Mouse (Mus musculus) layer of hippocampus, adult 9-11 months (tissue): ENCODE data around the gene Fbxl22.
A peak's percentile ranks its signal among the peaks of the same experiment; 100 is the strongest.

Experiments
- DNase-seq: peaks from one replicate; pipeline ENCODE4 v3.0.0; 2022

The Fbxl22 gene

DNA sequence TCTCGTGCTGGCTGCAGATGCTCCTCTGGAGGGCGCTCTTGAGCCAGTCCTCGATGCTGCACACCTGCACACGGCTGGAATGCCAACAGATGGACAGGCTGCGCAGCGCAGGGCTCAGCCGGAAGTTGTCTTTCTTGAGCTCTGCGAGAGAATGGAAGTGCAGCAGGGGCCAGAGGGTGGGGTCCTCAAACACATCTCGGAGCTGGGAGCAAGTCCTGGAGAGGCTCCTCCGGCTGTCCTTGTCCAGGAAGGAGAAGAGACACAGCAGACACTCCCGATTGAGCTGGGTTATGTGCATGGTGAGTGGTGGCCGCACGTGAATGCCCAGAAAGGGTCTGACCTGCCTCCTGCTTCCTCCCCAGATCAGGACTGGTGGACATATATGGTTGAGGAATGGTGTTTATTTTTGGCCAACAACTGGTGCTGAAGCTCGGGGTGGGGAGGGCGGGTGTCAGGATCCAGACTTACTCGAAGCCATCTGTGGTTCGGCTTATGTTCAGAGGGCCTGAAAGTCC lies at the start of gene Fbxl22:
Fbxl22 (minus strand) TSS at position 338 of the 515 bp plus-strand sequence.
- DNase-seq: no peak

DNA sequence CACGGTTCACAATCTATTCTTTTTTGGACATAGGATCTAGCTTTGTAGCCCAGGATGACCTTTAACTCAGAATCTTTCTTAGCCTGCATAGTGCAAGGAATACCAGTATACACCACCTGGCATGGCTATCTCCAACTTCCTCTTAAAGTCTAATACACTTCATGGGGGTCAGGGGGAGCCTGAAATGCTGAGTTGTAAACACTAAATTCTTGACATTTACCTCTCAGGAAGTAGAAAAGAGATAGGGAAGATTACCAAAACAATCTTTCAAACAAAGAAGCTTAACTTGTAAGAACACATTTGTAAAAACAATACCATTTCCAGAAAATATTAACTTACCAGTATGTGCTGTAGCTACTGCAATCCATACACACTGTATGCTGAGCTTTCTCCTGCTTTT lies 47.8 kb upstream of the Fbxl22 start:
- no peak for DNase-seq

DNA sequence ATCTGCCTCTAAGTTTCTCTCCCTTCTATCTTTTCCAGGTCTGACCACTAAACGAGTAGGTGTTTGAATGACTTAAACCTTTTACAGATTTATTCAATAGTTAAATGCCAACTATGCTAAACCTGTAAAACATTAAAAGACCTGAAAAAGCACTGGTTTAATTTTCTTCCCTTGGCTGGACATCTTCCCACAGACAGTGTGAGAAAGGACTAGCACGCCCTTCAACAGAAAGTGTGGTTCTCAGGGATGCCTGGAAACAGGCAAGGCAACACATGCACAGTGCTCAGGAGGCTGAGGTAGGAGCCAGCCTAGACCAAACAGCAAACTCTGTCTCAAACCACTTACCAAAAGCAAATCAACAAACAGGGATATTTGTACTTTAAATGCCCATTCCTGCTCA lies 47.1 kb upstream of the Fbxl22 start:
- no peak for DNase-seq

DNA sequence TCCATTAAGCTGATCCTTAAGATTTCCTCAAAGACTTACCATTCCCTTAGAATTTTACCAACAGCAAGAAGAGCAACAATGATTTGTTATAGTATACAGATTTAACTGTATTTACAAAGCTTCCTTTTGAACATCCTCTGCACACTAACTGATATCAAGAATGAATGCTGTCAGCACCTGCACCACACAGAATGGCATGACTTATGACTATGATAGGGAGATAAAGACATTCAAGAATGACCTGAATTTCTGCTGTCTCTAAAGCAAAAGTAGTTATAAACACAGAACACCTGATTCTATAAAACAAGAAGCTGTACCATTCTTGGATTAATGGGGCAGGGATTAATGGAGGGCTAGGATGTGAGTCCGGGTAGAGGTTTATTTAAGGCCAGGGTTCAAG lies 46.3 kb upstream of the Fbxl22 start:
- DNase-seq: no peak

DNA sequence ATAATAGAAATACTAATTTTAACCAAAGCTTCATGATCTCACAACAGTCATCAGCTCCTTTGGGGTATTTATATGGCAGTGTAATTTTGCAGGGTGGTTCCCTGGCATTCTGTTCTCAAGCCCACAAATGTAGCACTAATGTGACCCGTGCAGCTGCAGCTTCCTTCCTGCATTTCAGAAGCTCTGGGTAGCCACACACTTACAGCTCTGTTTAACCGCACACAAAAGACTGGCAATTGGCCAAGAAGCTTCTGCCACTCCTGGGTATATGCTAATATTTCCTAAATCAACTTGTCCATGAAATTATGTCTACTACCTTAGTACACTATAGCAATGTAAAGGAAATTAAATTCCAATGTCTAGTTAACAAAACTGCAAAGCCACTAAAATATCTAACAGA lies 45.9 kb upstream of the Fbxl22 start:
- DNase-seq: no peak

DNA sequence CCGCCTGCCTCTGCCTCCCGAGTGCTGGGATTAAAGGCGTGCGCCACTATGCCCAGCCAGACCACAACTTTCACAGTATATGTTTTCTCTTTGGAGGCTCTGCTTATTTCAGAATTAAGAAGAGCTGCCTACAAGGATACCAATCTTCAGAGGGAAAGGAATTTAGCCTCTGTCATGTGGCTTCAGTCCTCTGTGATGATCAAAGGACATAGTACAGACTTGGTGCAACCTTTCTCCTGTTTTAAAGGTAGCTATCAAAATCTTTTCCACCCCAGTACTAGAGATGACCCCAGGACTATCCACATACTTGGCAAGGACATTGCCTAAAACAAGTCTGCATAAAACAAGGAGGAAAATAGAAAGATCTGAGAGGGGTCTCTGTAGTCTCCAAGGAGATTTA lies 44.6 kb upstream of the Fbxl22 start:
- DNase-seq: no peak

DNA sequence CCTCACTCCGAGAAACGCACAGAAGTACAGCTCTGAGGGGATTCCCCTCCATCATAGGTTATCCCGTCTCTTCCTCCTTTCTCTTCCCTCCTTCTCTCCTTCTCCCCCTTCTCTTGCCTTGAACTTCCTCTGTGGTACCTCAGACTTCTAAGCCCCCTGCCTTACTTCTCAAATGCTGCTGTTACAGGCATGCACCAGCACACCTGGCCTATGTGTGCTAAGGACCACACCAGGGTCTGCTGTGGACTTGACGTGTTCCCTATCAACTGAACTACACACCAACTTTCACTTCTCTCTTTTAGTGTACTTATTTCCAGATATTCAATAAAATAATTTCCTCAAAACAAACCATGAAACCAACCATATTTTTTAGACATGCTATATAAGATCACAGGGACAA lies 28.4 kb upstream of the Fbxl22 start:
- no peak for DNase-seq

DNA sequence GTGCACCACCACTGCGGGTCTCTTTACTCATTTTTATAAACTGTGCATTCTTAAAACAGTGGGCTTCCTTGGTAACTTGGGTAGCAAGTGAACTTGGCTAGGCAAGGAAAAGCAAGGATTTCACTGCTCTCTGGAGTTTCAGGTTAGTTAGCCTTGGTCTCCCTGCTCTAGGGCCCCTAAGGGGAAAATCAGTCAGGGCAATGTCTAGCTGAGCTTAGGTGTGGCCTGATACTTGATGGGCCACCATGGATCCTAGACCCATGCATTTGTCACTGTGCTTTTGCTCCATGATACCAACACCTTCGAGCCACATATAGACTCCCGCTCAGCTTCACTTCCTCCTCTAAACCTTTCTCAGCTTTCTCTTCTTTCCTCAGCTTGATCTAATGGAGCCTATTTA lies 7.2 kb upstream of the Fbxl22 start:
- DNase-seq: no peak

DNA sequence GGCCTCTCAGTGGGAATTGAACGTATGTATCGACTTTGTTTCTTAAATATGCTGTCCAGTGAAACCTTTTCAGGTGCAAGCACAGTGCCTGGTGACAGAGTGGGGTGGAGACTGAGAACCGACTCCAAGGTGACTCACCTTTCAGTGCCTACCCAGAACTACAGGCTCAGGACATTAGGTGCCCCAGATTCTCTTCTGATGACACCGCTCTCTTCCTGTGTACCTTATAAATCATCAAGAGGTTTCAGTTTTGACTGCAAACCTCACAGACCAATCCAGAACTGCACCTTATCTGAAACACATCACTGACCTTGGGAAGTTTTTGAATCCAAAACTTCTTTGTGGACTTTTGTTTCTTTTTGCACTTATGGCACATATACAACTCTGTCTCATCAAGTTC lies 5.9 kb upstream of the Fbxl22 start:
- DNase-seq: no peak

DNA sequence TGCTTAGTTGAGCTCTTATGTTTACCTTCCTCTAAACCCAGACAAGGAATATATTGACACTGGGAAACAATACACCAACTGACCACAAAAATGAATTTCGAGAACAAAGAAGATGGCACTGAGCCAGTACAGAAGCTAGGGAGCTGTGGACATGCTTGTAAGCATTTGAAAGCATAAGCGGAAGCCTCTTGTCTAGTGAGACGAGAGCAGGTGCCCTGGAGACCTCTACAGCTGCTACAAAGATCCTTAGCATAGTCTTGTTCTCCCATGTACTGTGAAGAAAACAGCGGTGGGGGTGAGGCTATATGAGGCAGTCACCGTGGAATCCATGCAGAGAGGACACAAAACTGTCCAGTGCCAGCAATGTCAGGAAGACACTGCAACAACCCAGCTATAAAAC lies 4.5 kb upstream of the Fbxl22 start:
- no peak for DNase-seq

DNA sequence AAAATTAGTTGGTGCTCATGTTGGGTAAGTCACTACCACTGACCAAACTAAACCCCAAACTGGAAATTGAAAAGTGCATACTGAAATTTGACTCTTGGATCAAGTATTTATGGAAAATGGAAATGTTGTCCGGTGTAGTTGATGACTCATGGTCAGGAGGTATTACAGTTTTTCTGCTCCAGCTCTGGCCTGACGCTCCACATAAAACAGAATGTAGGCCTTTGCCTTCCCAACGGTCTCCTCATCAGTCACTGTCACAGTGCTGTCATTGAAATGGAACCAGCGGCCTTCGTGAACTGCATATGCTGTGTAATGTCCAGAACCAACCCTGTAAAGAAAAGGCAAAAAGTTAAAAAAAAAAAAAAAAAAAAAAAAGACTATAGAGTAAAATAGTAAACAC lies 3.9 kb upstream of the Fbxl22 start:
- DNase-seq: no peak

DNA sequence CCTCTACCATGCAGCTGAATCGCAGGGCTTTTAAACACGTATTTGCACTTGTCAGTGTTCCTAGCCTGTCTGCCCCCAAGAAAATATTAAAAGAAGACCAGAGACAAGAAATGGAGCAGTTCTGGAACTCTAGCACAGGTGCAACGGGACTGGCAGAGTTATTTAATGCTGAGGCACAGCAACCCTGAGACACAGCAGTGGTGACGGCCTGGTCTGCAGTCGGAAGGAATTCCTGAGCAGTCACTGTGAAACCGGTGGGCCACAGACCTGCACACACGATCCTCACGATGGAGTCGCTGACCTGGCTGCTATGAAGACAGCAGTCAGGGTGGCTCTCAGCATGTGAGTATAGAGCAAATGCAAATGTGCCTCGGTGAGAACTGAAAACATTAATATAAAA lies 3.4 kb upstream of the Fbxl22 start:
- no peak for DNase-seq

DNA sequence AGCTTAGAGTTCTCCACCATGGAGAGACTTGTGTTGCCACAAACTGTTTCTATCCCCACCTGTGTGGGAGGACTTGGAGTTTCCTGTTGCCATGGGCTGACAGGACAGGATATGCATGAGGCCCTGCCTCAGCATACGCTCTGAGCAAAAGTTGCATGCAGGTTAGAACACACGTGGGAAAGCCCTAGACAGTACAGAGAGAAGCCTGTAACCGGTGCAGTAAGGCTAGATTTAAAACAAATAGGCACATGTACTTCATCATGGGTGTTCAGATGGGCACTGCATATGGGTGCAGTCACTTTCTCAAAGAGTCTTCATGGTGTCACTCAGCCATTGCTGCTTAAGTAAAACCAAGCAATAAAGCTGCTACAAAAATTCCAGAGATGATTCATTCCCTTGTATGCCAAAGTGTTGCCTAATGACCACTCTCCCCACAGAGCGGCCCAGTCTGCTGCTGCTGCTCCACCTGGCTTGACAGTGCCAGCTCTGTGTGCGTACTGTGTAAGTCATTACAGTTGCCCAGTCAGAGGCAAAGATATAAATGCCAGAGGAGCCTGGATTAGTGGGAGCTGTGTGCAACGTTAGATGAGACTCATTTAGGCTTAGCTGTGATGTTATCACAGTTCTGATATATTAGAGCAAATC lies 2.0 kb upstream of the Fbxl22 start:
- DNase-seq: no peak

DNA sequence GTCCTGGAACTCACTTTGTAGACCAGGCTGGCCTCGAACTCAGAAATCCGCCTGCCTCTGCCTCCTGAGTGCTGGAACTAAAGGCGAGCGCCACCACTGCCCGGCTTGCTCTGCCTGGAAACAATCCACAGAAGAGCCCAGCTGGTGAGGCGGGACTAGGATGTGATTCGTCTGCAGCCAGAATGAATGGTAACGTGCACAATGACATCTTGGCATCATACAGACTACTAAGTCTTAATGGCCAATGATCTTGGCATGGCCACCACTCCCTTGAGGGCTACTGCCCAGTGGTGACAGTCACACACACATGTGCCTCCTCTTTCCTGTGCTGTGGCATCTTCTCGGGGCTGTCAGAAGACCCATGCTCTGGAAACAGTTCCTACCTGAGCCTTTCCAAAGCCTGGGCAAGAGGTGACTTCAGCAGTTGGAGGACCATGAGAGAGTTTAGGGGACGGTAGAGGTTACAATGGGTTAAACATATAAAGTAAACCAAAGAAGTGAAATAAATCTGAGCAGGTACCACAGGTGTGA lies 1.4 kb upstream of the Fbxl22 start:
- DNase-seq: no peak

DNA sequence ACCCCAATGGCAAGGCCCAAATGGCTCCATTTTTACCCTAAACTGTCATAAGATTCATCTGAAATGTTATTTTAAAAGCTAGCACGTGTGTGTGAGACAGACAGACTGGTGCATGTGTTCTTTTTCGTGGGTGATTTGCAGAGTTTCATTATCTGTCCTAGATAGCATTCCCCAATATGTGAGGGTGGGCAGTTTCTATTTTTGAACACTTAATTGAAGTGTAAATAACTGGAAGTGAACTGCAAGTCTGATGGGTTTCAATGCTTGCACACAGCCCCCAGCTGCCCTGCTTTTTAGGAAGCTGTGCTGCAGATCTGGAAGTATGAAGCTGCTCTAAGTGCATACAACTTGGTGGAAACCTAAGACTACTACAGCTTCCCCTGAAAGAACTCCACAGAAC lies 722 bp upstream of the Fbxl22 start:
- no peak for DNase-seq

DNA sequence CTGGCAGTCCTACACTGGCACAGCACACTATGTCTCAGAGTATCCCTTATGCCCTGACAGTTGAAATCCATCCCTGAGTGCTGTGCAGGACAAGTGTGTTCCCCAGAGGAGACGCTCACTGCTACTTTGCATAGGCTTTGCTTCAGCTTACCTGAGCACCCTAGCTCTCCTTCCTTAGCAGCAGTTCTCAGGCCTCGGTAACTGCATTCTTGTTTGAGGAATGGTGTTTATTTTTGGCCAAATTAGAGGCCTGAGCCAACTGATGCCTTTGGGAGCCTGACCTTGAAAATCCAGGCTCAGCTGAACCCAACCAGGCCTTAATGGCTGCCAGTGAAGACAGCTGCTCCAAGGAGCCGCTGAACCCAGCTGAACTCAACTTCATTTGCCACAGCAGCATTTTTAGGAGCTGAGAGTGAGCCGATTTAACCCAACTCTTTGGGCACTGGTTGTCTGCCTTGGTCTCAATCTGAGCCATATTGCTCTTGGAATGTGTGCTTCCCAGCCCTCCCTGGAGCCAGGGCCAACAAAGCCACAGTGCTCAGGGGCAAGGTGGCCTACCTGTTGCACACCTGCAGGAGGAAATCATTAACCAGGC lies 635 bp downstream of the Fbxl22 start:
- no peak for DNase-seq

DNA sequence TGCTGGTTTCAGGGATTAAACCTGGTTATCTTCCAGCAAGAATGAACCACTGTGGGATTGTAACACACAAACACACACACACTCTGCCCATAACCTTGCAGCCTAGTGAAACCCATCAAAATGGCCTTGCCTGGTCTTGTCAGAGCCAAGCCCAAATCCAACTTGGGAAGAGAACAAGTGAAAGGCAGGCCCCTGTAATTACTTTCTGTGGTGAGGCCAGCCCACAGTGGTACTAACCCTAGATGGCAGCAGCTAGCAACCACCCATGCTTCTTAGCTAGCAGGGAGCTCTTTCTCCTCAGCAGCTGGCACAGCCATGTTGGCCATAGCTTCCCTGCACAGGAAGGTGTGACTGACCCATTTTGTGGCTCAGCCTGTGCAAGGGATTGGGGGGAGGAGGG lies 1.2 kb downstream of the Fbxl22 start:
- DNase-seq: no peak

DNA sequence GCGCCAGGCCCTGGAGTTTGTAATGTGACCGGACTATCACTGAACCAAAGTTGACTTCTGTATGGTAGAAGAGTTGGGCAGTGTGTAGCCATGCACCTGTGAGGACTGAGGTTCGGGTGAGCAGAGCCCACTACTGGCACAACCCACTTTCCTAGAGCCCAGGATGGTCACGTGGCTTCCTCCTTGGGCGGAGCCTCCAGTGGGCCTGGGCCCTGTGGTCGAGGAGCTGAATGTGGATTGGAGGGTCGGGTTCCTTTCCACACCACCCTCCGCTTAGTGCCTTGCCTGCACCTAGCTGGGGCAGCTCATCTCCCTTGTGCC lies 2.1 kb downstream of the Fbxl22 start:
- peak; percentile 90 for DNase-seq

DNA sequence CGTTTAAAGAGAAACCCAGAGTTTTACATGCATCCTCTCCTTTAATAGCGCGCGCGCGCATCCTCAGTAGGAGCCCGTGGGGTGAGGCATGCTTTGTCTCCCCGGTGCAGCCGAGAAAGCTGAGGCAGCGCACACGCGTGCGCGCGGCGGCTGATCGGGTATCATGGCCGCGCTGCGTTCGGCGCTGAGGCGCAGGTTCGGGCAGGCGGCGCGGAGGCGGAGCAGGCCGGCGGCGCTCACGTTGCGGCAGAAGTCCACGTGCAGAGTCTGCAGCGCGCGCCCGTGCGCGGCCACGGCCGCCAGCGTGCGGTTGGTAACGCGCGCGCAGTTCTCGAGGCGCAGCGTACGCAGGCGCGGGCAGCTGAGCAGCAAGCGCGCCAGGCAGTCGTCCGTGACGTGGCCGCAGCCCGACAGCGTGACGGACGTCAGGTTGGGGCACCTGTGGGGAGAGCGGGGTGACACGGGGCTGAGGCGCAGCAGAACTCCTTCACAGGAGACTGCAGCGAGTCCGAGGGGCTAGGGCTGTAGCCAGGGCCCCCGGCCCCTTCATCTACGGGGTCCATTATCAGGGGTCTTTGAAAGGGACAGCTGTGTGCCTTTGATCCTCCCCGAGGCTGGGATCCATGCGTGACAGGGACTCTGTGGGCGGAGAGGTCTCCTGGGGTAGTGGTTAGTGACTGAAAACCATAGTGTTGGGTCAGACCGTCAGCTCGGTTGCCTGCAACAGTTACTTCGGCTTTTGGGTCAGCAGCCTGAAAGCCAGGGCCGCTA lies 2.6 kb downstream of the Fbxl22 start:
- DNase-seq: peak; percentile 97

DNA sequence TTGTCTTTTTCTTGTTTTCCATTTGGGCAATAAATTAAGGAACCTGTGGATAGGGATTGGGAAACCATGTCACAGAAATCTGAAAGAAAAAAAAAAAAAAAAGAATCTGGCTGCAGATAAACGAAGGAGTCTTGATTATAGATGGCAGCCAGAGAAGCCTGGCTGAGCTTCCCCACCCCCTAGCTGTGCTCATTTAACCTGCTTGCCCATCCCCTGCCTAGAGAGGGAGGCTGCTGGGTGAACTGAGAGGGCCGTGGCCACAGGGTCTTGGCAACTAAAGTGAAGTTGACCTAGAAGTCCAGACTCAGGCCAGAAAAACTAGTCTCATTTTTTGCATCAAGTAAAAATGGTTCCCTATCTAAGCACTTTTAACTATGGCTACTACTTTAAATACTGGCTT lies 3.4 kb downstream of the Fbxl22 start:
- no peak for DNase-seq

DNA sequence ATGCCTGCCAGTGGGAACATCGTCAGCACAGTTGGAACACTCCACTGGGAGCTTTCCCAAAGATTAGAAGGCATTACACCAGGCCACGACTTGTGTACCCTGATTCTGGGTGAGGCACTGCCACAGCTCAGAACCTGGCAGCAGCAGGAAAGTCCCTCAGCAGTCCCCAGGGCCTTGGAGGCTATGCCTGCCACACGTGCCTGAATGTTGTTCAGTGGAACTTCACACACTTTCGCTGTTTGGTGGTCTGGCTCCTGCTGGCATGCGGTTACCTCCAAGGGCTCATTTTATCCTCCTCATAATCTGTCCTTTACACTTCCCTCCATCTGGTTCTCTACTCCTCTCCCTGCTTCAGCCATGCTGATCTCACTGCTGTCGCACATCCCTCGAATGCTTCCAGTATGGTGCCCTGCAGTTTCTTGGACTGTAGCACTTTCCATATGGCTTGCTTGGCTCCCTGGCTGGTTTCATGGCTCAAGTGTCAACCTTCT lies 4.0 kb downstream of the Fbxl22 start:
- no peak for DNase-seq

DNA sequence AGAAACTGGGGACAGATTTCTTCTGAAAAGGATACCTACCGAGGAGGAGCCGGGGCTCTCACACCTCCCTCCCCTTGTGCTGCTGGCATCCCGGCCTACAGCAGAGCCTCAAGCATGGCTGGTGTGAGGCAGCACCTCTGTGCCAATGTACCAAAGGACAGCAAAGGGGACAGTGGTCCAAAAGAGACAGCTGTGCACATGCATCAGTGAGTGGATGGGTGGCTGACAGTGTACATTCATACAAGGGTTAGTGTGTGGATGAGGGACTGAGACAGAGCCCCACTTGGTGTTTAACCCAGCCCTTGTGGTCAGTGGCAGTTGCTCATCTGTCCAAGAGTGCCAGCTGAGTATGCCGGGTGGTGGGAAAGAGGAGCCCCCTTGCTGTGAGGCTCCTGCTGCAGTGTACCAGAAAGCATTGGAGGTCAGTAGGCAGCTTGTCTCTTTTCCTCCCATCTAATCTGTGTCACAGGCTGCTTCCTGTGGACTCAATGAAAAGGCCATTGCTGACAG lies 5.4 kb downstream of the Fbxl22 start:
- no peak for DNase-seq

DNA sequence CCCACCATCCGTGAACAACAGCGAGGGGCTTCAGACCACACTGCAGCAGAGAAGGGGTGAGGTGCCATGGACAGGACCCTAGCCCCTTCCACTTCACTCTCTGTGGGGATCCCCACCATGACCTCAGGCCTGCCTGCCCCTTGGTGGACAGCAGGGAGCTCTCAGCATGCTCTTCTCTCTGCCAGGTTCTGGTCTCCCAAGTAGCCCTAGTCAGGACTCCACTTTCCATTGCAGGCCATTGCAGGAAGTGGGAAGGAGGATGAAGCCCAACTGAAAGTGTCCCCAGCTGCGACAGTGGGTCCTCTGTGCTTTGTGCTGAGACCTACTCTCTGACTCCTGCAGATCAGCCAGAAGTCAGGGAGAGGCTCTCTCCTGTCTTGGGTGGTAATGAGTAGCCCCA lies 6.7 kb downstream of the Fbxl22 start:
- no peak for DNase-seq

DNA sequence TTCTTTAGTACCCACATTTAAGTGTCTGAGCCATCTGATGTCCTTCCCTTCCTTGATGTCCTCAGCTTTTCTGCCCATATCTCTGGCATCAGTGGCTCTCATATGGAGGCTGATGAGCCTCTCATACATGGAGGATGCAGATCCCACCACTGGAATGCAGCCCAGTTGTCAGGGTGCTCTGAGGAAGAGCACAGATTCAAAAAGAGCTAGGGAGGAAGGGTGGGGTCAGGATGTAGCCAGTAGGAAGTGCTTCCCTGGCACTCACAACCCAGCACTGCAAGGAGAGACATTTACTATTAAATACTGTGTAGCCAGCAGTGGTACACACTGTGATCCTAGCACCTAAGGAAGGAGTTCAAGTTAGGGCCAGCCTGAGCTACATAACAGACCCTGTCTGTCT lies 8.0 kb downstream of the Fbxl22 start:
- DNase-seq: no peak
